Mouse (Mus musculus) activated CD4-positive, CD25-positive, alpha-beta regulatory T cell, adult 4 months (primary cell): ENCODE data around the gene Ak5. TPM values are rescaled to one million over a fixed set of nuclear protein-coding genes. Genes with fewer than 3 reads are reported as not detected.

Experiments
- ATAC-seq: one replicate; pipeline ENCODE4 v1.8.0; 2017
- polyA plus RNA-seq, 2 experiments: library from polyadenylated mRNA; unstranded; fragments of 100-300 nt; shearing (Covaris generic); gene quantifications; one replicate each; pipeline ENCODE4 v1.2.1; 2017

Gene Ak5
- polyA plus RNA-seq, 2 experiments from 2014 or later = not detected

DNA sequence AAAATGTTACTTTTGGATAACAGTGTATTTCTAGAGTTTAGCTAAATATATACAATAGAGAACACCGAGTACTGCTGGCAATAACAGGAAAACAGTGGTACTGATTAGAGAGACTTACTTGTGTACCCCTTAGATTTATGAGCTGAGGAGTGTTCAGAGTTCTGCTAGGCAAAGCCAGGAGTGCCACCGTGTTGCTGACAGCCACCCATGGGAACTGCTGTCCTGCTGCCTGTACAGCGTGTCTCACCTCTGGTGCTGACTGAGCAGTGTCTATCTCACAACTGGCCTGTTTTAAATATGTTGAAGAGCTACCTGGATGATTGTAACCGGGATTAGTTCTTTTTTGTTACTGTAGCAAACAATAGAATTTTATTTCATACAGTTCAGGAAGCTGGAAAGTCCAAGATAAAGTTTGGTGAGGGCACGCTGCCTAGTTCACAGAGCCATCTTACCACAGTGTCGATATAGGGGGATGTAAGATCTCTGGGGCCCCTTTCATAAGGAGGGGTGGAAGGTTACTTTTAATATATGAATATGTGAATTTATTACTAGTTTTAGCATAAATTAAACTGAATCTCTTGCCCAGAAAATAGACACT is 103.5 kb downstream of the Ak5 start:
- no peak for ATAC-seq

DNA sequence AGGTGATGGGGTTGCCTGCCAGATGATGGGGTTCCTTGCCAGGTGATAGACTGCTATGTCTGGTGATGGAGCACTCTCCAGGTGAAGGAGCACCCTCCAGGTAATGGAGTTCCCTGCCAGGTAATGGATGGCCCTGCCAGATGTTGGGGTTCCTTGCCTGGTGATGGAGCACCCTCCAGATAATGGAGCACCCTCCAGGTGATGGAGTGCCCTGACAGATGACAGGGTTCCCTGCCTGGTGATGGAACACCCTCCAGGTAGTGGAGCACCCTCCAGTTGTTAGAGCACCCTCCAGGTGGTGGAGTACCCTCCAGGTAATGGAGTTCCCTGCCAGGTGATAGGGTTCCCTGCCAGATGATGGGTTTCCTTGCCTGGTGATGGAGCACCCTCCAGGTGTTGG is 104.3 kb downstream of the Ak5 start:
- ATAC-seq = no peak

DNA sequence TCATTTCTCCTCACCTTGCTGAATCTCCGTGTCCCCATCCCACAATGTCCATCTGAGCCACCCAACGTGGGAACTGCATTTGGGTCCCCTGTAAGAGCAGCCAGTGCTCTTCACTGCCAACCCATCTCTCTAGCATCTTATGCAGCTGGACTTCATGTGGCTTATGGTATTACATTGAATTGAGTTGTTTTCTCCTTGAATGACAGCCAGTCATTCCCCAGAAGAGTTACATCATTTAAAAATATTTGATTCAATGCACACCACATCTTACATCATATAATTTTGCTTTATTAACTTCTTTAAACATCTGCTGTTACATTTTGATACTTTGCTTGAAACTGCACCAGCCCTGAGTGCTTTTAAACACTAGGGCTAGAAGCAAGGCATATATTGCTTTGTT is 106.5 kb downstream of the Ak5 start:
- ATAC-seq = no peak

DNA sequence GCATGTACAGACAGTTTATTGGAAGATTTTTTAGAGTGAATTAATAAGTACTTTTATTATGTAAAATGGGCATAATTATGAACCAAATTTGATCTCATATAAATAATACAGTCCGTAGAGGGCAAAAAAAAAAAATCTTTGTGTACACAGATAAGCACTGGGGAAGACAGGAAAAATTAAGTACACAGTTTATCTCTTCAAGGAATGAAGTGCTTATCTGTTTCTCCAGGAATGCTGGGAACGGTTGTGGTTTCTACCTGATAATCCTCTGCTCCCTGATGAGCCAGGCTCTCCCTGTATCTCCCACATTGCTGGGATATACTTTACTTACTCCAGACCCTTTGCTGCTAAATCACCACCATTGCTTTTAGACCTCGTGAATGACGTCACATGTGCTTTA is 108.9 kb downstream of the Ak5 start:
- ATAC-seq = no peak

DNA sequence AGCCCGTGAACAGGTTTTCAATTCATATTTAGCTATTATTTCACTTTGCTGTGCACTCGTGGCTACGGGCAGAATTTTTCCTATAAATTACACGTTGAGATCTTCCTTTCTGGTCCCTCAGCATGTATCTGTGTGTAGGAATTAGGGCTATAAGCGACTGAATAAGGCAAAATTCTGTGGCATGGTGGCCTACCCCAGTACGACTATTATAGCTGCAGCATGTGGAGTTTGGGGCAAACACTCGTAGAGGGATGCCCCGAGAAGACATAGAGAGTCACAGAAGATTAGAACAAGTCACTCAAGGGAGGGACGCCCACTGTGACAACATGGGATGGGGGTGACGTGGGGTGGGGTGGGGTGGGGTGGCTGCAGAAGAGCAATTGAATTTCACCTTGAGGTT is 110.1 kb downstream of the Ak5 start:
- ATAC-seq = no peak

DNA sequence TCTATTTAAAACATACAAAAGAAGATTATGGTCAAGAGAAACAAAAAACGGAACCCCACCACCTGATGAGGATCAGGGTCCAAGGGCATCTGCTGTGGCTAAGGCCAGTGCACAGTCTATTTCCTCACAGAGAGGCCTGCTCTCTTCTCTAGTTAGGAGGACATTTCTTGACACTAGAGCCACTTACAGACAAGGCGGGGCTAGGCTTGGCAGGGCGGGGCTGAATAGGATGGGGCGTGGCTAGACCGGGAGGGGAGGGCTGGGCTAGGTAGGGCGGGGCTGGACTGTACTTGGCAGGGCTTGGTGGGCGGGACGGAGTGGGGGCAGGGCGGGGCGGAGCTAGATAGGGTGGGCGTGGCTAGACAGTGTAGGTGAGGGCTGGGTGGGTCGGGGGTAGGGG is 110.5 kb downstream of the Ak5 start:
- ATAC-seq = no peak

DNA sequence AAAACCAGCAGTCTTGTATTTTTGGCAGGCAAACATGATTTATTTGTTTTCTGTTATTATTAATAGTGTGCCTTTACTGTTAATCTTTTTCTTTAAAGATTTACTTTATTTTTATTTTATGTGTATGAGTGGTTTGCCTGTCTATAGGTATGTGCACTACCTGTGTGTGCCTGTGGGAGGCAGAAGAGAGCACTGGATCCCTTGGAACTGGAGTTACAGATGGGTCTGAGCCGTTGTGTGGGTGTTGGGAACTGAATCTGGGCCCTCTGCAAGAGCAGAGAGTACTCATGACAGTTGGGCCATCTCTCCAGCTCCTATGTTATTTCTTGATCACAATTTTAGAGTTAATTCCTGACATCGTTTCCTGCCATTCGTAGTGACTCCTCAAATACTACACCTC is 111.2 kb downstream of the Ak5 start:
- ATAC-seq = no peak

DNA sequence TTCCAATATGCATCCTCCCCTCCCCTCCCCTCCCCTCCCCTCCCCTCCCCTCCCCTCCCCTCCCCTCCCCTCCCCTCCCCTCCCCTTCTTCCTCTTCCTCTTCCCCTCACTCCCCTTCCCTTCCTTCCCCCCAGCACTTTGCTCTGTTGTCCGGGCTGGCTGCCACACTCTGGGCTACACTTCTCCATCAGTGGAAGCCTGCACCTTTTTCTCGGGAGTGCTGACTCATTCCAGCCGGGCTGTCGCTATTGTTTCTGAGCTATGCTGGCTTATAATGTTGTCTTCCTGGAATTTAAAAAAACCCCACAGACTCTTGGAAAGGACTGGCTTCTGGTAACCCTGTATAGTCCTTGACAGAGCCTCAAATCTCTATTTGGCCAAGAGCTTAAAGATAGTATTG is 111.7 kb downstream of the Ak5 start:
- ATAC-seq = no peak

DNA sequence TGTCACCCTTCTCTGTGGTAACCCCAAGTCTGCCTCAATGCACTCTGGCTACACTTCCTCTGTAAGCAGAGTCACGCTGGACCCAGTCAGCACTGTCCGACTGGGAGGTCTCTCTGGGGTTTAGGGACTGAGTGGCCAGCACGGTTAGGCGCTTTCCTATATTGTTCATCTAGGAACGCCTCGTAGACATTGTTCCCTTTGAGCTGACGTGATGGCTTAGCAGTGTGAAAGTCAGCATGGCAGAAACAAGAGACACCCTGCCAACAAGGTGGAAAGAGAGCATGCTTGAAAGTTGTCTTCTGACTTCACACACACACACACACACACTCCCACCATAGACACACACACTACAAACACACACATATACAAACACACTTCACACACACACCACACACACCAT is 112.9 kb downstream of the Ak5 start:
- ATAC-seq = no peak

DNA sequence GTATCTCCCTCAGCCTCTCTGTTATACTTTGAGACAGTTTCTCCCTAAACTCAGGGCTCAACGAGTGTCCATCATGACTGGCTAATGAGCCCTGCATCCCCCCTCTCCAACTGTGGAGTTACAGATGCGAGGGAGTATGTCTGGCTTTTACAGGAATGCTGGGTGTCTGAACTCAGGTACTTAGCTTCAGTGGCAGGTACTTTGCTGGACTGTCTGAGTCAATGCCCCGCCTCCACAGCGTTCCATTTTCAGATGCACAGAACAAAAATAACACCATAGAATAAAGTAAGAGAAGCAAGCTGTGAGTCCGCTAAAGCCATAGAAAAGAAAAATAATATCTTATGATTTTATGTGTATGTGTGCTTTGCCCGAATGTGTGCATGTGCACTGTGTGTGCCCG is 113.8 kb downstream of the Ak5 start:
- no peak for ATAC-seq

DNA sequence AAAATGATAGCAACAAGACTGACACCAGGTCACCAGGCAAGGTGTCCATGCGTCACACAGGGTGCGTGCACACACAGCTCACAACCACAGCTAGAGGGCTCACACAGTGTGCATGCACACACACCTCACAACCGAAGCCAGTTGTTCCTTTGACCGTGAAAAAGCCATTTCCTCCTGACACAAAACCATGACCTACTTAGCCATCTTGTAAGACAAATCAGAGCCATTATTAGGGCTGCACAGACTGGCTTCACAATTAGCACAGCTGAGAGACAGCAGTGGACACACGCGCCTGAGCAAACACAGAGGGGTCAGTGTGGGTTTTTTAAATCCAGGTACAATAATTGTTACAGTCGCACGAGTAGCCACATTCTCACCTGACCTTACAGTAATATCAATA is 115.5 kb downstream of the Ak5 start:
- no peak for ATAC-seq

DNA sequence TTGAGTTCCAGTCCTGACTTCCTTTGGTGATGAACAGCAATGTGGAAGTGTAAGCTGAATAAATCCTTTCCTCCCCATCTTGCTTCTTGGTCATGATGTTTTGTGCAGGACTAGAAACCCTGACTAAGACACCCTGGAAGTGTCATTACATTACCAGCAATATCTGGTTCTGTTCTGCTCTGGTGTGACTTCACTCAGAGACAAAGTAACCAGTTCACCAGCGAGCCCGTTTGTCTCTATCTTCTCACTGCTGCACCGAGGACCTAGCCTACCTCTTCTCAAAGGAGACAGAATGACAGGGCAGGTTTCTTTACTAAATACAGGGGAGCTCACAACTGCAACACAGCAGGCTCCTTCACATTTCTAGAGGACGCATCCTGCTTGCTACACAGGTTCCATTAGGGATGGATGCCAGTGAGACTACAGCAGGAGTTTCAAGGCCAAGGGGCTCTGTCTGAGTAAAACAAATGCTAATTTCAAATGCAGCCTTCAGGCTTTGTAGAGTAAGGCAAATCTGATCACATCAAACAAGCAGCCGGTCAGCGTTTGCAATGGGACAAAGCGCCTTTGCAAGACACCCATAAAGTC is 117.5 kb downstream of the Ak5 start:
- ATAC-seq = no peak

DNA sequence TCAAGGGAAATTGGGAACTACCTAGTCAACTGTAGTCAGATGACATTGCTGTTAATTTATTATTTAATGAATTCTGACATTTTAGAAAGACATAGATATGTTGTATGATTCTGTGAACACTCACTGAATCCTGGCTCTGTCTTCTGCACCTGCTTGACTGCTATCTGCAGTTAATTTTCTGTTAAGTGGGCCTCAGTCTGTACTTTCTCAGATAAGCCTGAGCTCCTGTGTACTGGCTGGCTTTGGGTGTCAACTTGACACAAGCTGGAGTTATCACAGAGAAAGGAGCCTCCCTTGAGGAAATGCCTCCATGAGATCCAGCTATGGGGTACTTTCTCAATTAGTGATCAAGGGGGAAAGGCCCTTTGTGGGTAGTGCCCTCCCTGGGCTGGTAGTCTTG is 118.1 kb downstream of the Ak5 start:
- no peak for ATAC-seq

DNA sequence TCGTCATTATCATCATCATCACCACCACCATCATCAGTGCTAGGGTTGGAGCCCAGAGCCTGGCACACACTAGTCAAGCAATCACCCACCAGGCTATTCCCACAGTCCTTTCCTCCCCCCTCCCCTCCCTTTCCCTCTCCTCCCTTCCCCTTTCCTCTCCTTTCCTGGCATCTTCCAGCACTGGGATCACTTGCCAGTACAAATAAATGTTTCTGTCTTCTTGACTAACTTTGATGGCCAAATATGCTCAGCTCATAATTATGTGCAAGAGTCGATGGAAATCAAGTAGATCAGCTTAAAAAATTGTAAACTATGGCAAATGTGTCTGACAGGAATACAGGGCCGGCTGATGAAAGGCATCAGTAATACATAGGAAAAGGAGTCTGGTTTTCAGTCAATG is 123.2 kb downstream of the Ak5 start:
- ATAC-seq = no peak

DNA sequence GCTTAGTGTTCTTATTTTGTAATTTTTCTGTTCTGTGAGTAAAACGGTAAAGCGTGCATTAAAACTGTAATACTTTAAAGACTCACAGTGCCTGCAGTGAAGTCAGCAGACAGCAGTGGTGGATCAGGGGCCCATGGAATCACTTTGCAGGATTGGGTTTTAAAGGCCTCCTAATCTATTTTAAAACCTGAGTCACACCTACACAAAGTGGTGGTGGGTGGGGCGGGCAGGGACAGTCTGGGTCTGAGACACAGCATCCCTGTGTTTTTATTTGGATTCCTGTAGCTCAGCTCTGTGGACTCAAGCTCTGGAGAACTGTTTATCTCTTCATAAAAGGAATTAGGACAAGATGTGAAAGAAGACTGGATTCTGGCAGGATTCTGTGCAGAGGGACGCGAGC is 125.9 kb downstream of the Ak5 start:
- ATAC-seq = no peak

DNA sequence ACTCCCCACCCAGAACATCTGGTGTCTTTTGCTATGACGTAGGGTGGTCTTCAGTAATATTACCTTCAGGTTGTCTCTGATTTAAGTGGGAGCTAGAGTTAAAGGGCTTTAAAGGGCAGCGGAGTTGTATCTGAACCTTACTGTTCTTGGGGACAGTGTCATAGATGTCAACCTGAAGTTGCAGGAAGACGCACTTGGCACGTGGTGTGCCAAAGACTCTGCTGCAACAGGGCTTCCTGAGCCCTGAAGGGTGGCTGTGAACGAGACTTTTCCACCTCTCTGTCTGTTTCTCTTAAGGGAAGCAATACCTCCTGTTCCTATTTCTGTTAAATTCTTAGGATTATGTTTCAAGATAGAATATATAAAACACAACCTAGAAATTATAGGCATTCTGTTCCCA is 137.8 kb downstream of the Ak5 start:
- no peak for ATAC-seq

DNA sequence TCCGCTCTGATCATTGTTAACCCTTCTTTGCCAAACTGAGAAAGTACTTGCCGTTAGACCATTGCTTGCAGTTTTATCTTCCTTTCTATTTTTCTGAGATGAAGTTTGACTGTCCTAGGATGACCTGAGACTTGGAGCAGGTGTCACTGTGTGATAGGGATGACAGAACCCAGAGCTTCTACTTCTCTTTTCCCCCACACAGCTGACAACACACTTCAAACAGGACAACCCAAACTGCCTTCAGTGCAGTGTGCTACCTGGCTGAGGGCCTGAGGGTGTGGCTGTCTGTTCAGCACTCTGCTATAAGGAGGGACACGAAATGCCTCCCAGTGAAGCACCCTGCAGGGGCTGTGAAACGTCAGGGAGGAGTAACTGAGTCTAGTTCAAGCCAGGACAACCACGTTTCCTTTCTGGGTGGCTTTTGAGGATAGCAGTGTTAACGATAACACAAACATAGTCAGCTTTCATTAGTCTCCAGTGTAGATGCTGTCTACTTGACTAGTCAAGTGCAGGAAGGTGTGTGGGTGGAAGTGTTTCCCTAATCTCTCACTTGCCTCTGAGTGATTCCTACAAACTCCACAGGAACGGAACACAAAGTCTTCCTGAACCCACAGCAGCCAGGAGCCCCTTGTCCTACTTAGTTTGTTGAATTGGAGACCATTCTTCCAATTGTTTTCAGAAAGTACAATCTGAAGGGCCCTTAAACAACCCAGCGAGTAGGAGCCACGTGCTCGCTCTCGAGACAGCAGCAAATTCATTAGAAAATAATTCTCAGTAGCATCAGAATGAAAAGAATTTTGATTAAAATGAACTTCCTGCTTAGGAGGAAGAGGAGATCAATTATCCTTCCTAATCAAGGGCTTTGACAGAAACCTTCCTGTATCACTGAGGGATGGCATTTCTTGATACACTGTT is 138.8 kb downstream of the Ak5 start:
- ATAC-seq = no peak

DNA sequence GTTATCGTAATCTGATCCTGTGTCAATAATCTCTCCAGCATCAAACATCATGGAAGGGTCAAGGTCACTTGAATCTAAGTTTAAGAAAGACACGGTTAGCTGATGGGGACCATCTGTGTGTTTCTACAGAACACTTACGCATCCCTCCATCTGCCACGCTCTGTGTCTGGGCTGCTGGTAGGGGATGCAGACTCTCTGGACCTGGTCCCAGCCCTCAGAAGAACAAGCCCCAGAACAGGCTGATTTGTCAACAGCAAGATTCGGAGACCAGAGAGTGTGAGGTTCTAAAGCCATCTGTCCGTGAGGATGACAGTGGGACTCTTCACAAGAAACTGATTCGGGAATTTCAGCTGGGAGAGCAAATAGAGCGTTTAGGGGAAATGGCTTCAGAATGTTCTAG is 141.4 kb downstream of the Ak5 start:
- ATAC-seq = no peak

DNA sequence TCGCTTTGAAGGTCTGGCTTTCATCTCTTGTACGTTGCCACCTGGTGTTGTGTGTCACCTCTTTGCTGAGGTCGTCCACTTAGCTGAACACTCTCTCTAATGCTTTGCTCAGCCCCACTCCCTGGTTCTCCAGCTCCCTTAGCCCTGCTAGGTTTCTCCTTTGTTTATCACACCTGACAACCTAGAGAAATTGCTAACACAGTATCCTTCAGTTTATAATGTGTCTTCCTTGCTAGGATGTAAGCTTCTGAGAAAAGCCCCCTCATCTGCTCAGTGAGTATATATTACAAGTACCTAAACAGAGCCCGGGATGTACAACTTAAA is 144.9 kb downstream of the Ak5 start:
- no peak for ATAC-seq

DNA sequence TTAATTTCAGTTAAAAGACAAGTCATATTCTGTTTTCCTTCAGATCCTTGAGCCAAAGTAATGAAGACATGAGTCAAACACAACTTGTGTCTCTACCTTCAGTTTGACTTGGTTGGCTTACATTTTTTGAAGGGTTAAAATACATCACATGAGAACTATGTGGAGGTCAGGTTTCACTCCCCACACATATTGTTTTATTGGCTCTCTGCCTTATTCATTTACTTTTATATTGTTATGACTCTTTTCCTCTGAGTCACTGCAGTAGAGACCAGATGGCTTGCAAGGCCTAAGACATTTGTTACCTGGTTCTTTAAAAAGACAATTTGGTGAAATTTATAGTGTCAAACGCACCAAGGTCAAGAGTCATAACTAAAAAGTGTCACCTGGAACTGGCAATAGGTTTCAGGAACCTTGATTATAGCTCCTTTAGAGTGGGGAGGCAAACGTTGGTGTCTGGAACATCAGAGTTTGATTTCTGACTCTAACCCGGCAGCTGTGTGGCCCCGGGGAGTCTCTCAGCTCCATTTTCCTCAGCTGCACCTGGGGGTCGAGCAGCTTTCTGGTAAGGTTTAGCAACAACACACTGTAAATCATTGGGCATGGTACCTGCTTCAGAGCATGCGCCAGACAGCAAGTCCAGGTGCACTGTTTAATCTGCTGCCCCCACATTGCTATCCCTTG is 145.4 kb downstream of the Ak5 start:
- no peak for ATAC-seq

DNA sequence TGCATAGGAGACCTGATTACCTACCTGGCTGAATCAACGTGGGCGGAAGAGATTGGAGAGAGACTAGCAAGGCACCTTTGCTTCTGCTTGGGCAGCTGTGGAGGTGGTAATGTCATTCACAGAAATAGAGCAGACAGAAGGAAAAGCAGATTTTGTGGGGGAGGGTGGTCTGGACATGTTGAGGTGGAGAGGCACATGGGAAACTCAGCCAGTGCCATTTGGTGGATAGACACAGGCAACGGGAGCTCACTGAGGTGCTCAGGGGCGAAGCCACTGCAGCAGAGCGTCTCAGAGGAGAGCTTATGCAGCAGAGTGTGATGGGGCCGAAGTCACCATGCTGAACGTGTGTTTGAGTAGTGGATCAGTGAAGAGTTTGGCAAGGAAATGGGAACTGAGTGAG is 147.1 kb downstream of the Ak5 start:
- no peak for ATAC-seq

DNA sequence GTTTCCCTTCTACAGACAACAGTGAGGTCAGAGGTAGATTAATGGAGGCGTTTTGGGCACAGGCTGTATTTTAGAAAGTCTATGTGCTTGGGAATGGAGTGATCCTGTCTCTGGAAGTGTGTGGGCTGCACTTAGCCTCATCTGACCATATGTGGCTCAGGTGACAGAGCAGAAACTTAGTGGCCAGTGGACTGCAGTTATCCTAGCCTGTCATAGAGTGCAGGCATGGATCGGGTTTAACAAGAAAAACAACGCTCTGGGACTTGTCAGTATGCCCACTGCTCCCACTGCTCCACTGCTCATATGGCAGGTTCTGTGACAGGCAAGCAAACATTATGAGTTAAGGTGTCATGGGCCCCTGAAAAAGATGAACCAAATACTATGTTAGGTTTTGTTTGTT is 148.1 kb downstream of the Ak5 start:
- no peak for ATAC-seq

DNA sequence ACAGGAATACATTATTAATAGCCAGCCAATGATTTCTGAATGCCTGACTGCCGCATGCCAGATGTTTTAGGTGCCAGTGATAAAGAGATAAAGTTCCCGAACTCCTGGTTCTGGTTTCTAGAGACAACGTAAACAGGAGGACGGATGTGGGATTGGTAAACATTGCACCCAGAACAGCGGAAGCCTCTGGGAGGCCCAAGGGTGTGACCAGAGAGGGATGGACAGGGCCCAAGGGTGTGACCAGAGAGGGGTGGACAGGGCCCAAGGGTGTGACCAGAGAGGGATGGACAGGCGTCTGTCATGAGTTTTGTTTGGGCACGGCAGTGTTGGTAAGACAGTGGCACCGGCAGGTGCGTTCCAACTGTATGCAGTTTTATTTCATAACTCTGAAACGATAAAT is 148.6 kb downstream of the Ak5 start:
- ATAC-seq = no peak

DNA sequence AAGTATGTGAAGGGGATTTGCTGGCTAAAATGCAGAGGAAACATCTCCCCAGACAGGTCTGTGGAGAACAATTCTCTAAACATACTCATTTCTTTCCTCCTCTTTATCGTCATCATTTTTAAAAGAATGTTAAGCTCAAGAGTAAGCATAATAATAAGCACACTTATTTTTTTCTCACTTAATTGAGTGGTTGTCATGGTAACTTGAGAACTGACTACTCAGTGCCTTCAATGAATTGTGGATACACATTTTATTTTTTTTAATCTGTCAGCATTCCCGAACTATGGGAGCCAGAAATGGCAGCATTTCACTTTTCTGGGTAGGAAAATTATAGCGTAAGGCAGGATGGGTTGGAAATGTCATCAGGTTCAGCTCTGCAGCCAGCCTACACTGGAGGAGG is 151.6 kb downstream of the Ak5 start:
- ATAC-seq = no peak
